Mouse (Mus musculus) bone marrow macrophage, adult 2 months (primary cell): ENCODE results near the gene Ass1.

ENCODE experiments used
- CTCF ChIP-seq: IDR thresholded peaks from 2 replicates; pipeline ENCODE4 v1.5.1; 2012; ENCODE audit warnings: low read depth, mild to moderate bottlenecking, low read length, moderate library complexity
- POLR2A ChIP-seq: IDR thresholded peaks from 2 replicates; pipeline ENCODE4 v1.6.1; 2012; ENCODE audit warnings: mild to moderate bottlenecking, low read depth, low read length, borderline replicate concordance

GRCm38 (mm10) chr2:31474686-31475085, 4.7 kb downstream of the Ass1 start:
- TF ChIP-seq CTCF, result no peak
- no peak for TF ChIP-seq POLR2A
